Mouse (Mus musculus) CH12.LX (cell line): Measurements from ENCODE around the gene Col15a1.

Source experiments
- BHLHE40 ChIP-seq: IDR thresholded peaks from 2 replicates; pipeline ENCODE4 v1.6.1; 2011; ENCODE audit warnings: mild to moderate bottlenecking, low read depth, low read length, improper control_type of control experiment
- CTCF ChIP-seq, 2 experiments: IDR thresholded peaks in 1 of 2; conservative IDR thresholded peaks in 1 of 2; 2 replicates each; pipeline ENCODE4 v1.5.1; 2011 to 2012; ENCODE audit warnings: low read depth in 2 of 2, low read length in 2 of 2, improper control_type of control experiment in 1 of 2, inconsistent platforms in 1 of 2, mild to moderate bottlenecking in 1 of 2, moderate library complexity in 1 of 2
- ELF1 ChIP-seq: IDR thresholded peaks from 2 replicates; pipeline ENCODE4 v1.6.1; 2014; ENCODE audit warnings: low read depth, mild to moderate bottlenecking, inconsistent platforms, low read length, improper control_type of control experiment
- EP300 ChIP-seq: IDR thresholded peaks from 2 replicates; pipeline ENCODE4 v1.6.1; 2011; ENCODE audit warnings: low read length, improper control_type of control experiment
- MAX ChIP-seq: IDR thresholded peaks from 2 replicates; pipeline ENCODE4 v1.6.1; 2011; ENCODE audit warnings: low read length, improper control_type of control experiment
- MXI1 ChIP-seq: IDR thresholded peaks from 2 replicates; pipeline ENCODE4 v1.6.1; 2011; ENCODE audit warnings: mild to moderate bottlenecking, low read depth, low read length, improper control_type of control experiment
- NRF1 ChIP-seq: IDR thresholded peaks from 2 replicates; pipeline ENCODE4 v1.6.1; 2014; ENCODE audit warnings: low read depth, mild to moderate bottlenecking, inconsistent platforms, low read length, improper control_type of control experiment, moderate library complexity
- POLR2A ChIP-seq: IDR thresholded peaks from 2 replicates; pipeline ENCODE4 v1.6.1; 2011; ENCODE audit warnings: low read depth, mild to moderate bottlenecking, improper control_type of control experiment, low read length
- POLR2AphosphoS2 ChIP-seq: IDR thresholded peaks from 2 replicates; pipeline ENCODE4 v1.6.1; 2011; ENCODE audit warnings: low read depth, low read length, improper control_type of control experiment
- UBTF ChIP-seq: IDR thresholded peaks from 2 replicates; pipeline ENCODE4 v1.6.1; 2012; ENCODE audit warnings: low read depth, mild to moderate bottlenecking, inconsistent platforms, low read length, improper control_type of control experiment, moderate library complexity
- USF2 ChIP-seq: conservative IDR thresholded peaks from 2 replicates; pipeline ENCODE4 v1.6.1; 2011; ENCODE audit warnings: low read depth, low read length, improper control_type of control experiment
- ZC3H11A ChIP-seq: IDR thresholded peaks from 2 replicates; pipeline ENCODE4 v1.6.1; 2012; ENCODE audit warnings: low read depth, mild to moderate bottlenecking, inconsistent platforms, low read length, improper control_type of control experiment
- ZMIZ1 ChIP-seq: IDR thresholded peaks from 2 replicates; pipeline ENCODE4 v1.6.1; 2012; ENCODE audit warnings: low read depth, mild to moderate bottlenecking, inconsistent platforms, low read length, improper control_type of control experiment

GRCm38 (mm10) chr4:47239114-47239513, 31.2 kb downstream of the Col15a1 start:
- no peak for TF ChIP-seq MAX
- TF ChIP-seq POLR2A: no peak
- TF ChIP-seq BHLHE40: no peak
- TF ChIP-seq CTCF (conservative IDR thresholded peaks at IDR 0.05 in 1 of 2, IDR thresholded peaks at IDR 0.05 in 1 of 2; ENCODE audit: low read depth in 2 of 2, low read length in 2 of 2): no peak
- no peak for TF ChIP-seq EP300
- no peak for TF ChIP-seq ZC3H11A
- no peak for TF ChIP-seq USF2
- TF ChIP-seq NRF1: no peak
- no peak for TF ChIP-seq UBTF
- TF ChIP-seq MXI1: no peak
- TF ChIP-seq ZMIZ1: no peak
- TF ChIP-seq ELF1: no peak
- TF ChIP-seq POLR2AphosphoS2: no peak
